Mouse (Mus musculus) liver, adult 2 months (tissue): ENCODE measurements around the gene Srgap3. TPM values are rescaled to one million over a fixed set of nuclear protein-coding genes. Genes with fewer than 3 reads are reported as not detected.

Experiments
- DNase-seq: peaks from one replicate; pipeline ENCODE4 v3.0.0-alpha.2; 2011; ENCODE audit warnings: low read depth, low spot score; ENCODE audit errors: extremely low read depth
- H3K27ac ChIP-seq: fragments of 200-500 bp; replicated peaks from 2 replicates; pipeline ENCODE4 v1.5.1; 2012; ENCODE audit warnings: low read depth, mild to moderate bottlenecking, control low read depth, inconsistent platforms, low read length; ENCODE audit not compliant: insufficient read depth
- H3K27me3 ChIP-seq: fragments of 200-500 bp; 2 replicates; pipeline ENCODE4 v1.6.1; 2012; ENCODE audit warnings: mild to moderate bottlenecking, moderate library complexity, low read length, inconsistent platforms; ENCODE audit not compliant: control insufficient read depth, insufficient read depth
- H3K36me3 ChIP-seq: fragments of 200-500 bp; 2 replicates; pipeline ENCODE4 v1.6.1; 2012; ENCODE audit warnings: low read length, inconsistent platforms; ENCODE audit not compliant: control insufficient read depth, insufficient read depth
- H3K4me1 ChIP-seq: fragments of 200-500 bp; 2 replicates; pipeline ENCODE4 v1.6.1; 2011; ENCODE audit warnings: low read length; ENCODE audit not compliant: control insufficient read depth, insufficient read depth
- H3K4me3 ChIP-seq: fragments of 200-500 bp; 2 replicates; pipeline ENCODE4 v1.5.1; 2011; ENCODE audit warnings: low read depth, mild to moderate bottlenecking, control low read depth, low read length, moderate library complexity; ENCODE audit not compliant: insufficient read depth
- H3K79me2 ChIP-seq: fragments of 200-500 bp; 2 replicates; pipeline ENCODE4 v1.6.1; 2012; ENCODE audit warnings: inconsistent platforms, mild to moderate bottlenecking, low read length, moderate library complexity; ENCODE audit not compliant: control insufficient read depth, insufficient read depth
- H3K9ac ChIP-seq: fragments of 200-500 bp; 2 replicates; pipeline ENCODE4 v1.6.1; 2012; ENCODE audit warnings: low read depth, mild to moderate bottlenecking, control low read depth, inconsistent platforms, low read length
- CTCF ChIP-seq: fragments of 200-500 bp; IDR thresholded peaks from 2 replicates; pipeline ENCODE4 v1.5.1; 2011; ENCODE audit warnings: low read depth, low read length, control low read depth
- POLR2A ChIP-seq: fragments of 200-500 bp; IDR thresholded peaks from 2 replicates; pipeline ENCODE4 v1.6.1; 2011; ENCODE audit warnings: low read length, control low read depth; ENCODE audit not compliant: insufficient read depth; ENCODE audit errors: extremely low read depth
- WGBS: fragments of 180-500 bp; shearing (Covaris S2); methylation state at CpG from one replicate; pipeline ENCODE4 v1.1.7; 2018; 5-methylcytosine and 5-hydroxymethylcytosine counted together
- polyA plus RNA-seq: library from polyadenylated mRNA; depleted of rRNA; stranded (reverse); fragments of >200 nt; gene quantifications from 2 replicates; pipeline ENCODE4 v1.2.3, GENCODE M21; 2012
- total RNA-seq: library from RNA; depleted of rRNA; stranded (reverse); fragments of >200 nt; gene quantifications from 2 replicates; pipeline ENCODE4 v1.2.3, GENCODE M21; 2014

Gene Srgap3
- total and polyA plus RNA-seq, 2 experiments: 0.69 to 0.83 TPM

GRCm38 (mm10) chr6:112896372-112896771 lies 50.7 kb downstream of the Srgap3 start:
- TF ChIP-seq CTCF: no peak
- no peak for TF ChIP-seq POLR2A
- Histone ChIP-seq H3K27ac (no peak overlapping the region), H3K9ac (no peak overlapping the region), H3K27me3 (no peaks in the 10 kb centered on the region), H3K36me3 (no peaks in the 10 kb centered on the region), H3K4me1 (no peaks in the 10 kb centered on the region), H3K79me2 (no peaks in the 10 kb centered on the region), H3K4me3 (no peak overlapping the region)
- 79% methylated on average over 11 of the region's 11 CpGs for WGBS
- no peak for DNase-seq

- Histone ChIP-seq H3K79me2 (no peaks in the 10 kb centered on the region), H3K4me1 (no peaks in the 10 kb centered on the region), H3K9ac (no peak overlapping the region), H3K4me3 (no peak overlapping the region), H3K27ac (no peak overlapping the region), H3K36me3 (no peaks in the 10 kb centered on the region), H3K27me3 (no peaks in the 10 kb centered on the region)
- no peak for DNase-seq
- 75% methylated on average over 2 of the region's 2 CpGs for WGBS
- TF ChIP-seq CTCF (no peak), POLR2A (no peak)
These were observed 56.7 kb downstream of the Srgap3 start for GRCm38 (mm10) chr6:112890331-112890751.

GRCm38 (mm10) chr6:112883588-112884135 lies 63.4 kb downstream of the Srgap3 start:
- H3K4me1 ChIP-seq: peaks cover 12% of the 10 kb centered on the region
- no peaks in the 10 kb centered on the region for H3K79me2 ChIP-seq
- peak; percentile 95 for DNase-seq
- no peak overlapping the region for H3K27ac ChIP-seq
- H3K36me3 ChIP-seq: no peaks in the 10 kb centered on the region
- no peak for TF ChIP-seq CTCF
- no peak for TF ChIP-seq POLR2A
- 19% methylated on average over 5 of the region's 5 CpGs for WGBS
- H3K4me3 ChIP-seq: no peak overlapping the region
- H3K27me3 ChIP-seq: no peaks in the 10 kb centered on the region
- H3K9ac ChIP-seq: no peak overlapping the region

- H3K79me2 ChIP-seq: no peaks in the 10 kb centered on the region
- TF ChIP-seq POLR2A (no peak), CTCF (no peak)
- no peak for DNase-seq
These were observed 67.0 kb downstream of the Srgap3 start for GRCm38 (mm10) chr6:112880048-112880534.

GRCm38 (mm10) chr6:112879154-112879553 lies 67.9 kb downstream of the Srgap3 start:
- TF ChIP-seq POLR2A (no peak), CTCF (no peak)
- Histone ChIP-seq H3K9ac (no peak overlapping the region), H3K27ac (no peak overlapping the region), H3K4me1 (peaks cover 10% of the 10 kb centered on the region), H3K36me3 (no peaks in the 10 kb centered on the region), H3K27me3 (no peaks in the 10 kb centered on the region), H3K4me3 (no peak overlapping the region), H3K79me2 (no peaks in the 10 kb centered on the region)
- WGBS: 86% methylated on average over 5 of the region's 5 CpGs
- no peak for DNase-seq

More at GRCm38 (mm10) chr6:112880048-112880534, 67.0 kb downstream of the Srgap3 start:
- Histone ChIP-seq H3K27me3 (no peaks in the 10 kb centered on the region), H3K4me1 (peaks cover 12% of the 10 kb centered on the region), H3K27ac (no peak overlapping the region), H3K9ac (no peak overlapping the region), H3K4me3 (no peak overlapping the region), H3K36me3 (no peaks in the 10 kb centered on the region)
- 72% methylated on average over 5 of the region's 5 CpGs for WGBS

- H3K27me3 ChIP-seq: no peaks in the 10 kb centered on the region
- no peak overlapping the region for H3K4me3 ChIP-seq
- peak; percentile 48 for DNase-seq
- 0 out of 2 replicates have a peak, but pooled peaks cover 2% of the 10 kb centered on the region for H3K4me1 ChIP-seq
- no peaks in the 10 kb centered on the region for H3K79me2 ChIP-seq
- H3K9ac ChIP-seq: no peak overlapping the region
- 81% methylated on average over 9 of the region's 9 CpGs for WGBS
- H3K27ac ChIP-seq: no peak overlapping the region
- H3K36me3 ChIP-seq: no peaks in the 10 kb centered on the region
- no peak for TF ChIP-seq CTCF
- no peak for TF ChIP-seq POLR2A
These were observed 73.8 kb downstream of the Srgap3 start for GRCm38 (mm10) chr6:112873089-112873835.
